Mouse (Mus musculus) kidney, embryonic 16.5 days (tissue): ENCODE results near the gene Ntrk3. TPM values are rescaled to one million over a fixed set of nuclear protein-coding genes. Genes with fewer than 3 reads are reported as not detected.

Source experiments
- ATAC-seq: fragments of 200-750 bp; cut with Nextera tagmentation; 2 replicates; pipeline ENCODE4 v1.8.0; 2017; ENCODE audit warnings: moderate TSS enrichment; ENCODE audit not compliant: low FRiP score, low TSS enrichment
- H3K27ac ChIP-seq: fragments of 300-500 bp; sonication (generic); 2 replicates; pipeline ENCODE4 v1.5.1; 2014; ENCODE audit warnings: low read length
- H3K27me3 ChIP-seq: fragments of 300-500 bp; sonication (generic); 2 replicates; pipeline ENCODE4 v1.6.1; 2014; ENCODE audit warnings: low read length, control low read depth, mixed read lengths; ENCODE audit not compliant: insufficient read depth
- H3K36me3 ChIP-seq: fragments of 300-500 bp; sonication (generic); 2 replicates; pipeline ENCODE4 v1.6.1; 2014; ENCODE audit warnings: low read length, control low read depth, mixed read lengths; ENCODE audit not compliant: insufficient read depth
- H3K4me1 ChIP-seq: fragments of 300-500 bp; sonication (generic); 2 replicates; pipeline ENCODE4 v1.6.1; 2014; ENCODE audit warnings: low read length, control low read depth, mixed read lengths; ENCODE audit not compliant: insufficient read depth
- H3K4me2 ChIP-seq: fragments of 300-500 bp; sonication (generic); replicated peaks from 2 replicates; pipeline ENCODE4 v1.6.1; 2014; ENCODE audit warnings: low read depth, low read length
- H3K4me3 ChIP-seq: fragments of 300-500 bp; sonication (generic); 2 replicates; pipeline ENCODE4 v1.5.1; 2014; ENCODE audit warnings: mild to moderate bottlenecking, low read length
- H3K9ac ChIP-seq: fragments of 300-500 bp; sonication (generic); replicated peaks from 2 replicates; pipeline ENCODE4 v1.6.1; 2014; ENCODE audit warnings: low read length
- H3K9me3 ChIP-seq: fragments of 300-500 bp; sonication (generic); 2 replicates; pipeline ENCODE4 v1.6.1; 2016; ENCODE audit warnings: low read length, control low read depth
- WGBS: fragments of 180-500 bp; shearing (Covaris S2); extraction: QIAGEN DNeasy Blood & Tissue Kit; methylation state at CpG from one replicate; pipeline ENCODE4 v1.1.7; 2014; 5-methylcytosine and 5-hydroxymethylcytosine counted together
- polyA plus RNA-seq: library from polyadenylated mRNA; unstranded; fragments of >200 nt; fragmentation: Nextera tagmentation; extraction: Ambion mirVana; gene quantifications from 2 replicates; pipeline ENCODE4 v1.2.1, GENCODE M21; 2015

The Ntrk3 gene
- polyA plus RNA-seq, 1 experiment from 2014 or later: 2.8 TPM

DNA sequence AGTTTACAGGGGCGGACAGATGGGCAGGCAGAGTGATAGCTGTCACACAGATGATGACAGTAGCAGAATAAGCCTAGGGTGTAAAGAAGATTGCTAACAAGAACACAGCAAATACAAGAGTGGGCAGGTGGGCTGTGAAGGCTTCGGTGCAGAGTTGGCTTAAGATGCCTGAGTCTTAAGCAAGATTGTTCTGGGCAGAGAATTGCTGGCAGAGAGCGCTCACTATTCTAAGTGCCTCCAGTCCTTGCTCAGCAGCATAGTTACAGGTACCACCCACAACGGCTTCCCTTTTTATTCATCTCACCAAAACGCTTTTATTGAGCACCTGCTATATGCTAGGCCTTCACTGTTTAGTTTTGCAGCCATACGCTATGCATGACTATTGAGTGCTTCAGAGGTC is 333.3 kb downstream of the Ntrk3 start:
- ATAC-seq: no peak
- no peaks in the 10 kb centered on the region for H3K36me3 ChIP-seq
- H3K27me3 ChIP-seq: no peaks in the 10 kb centered on the region
- H3K4me2 ChIP-seq: no peak overlapping the region
- H3K9ac ChIP-seq: no peak overlapping the region
- no peak overlapping the region for H3K4me3 ChIP-seq
- H3K4me1 ChIP-seq: no peaks in the 10 kb centered on the region
- H3K9me3 ChIP-seq: no peaks in the 10 kb centered on the region; the same call in 1 of the 2 replicates
- 93% methylated on average over 6 of the region's 6 CpGs for WGBS
- H3K27ac ChIP-seq: no peak overlapping the region

DNA sequence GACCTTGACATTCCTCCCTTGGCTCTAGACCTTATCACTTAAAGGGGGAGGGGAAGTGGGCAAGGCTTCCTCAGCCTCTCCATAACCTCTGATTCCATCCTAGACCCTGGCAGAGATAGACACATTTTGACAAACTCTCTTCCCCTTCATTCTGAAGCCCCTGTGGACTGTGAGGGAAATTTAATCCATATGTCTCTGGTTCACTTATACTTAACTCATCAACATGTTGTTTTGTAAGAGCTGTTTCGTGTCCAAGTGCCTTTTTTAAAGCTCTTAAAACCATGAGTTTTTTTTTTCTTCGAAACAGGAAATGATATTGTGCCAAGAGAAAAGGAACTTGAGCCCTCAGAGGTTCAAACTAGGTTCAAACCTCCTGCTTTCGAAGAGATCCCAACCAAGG is 335.3 kb downstream of the Ntrk3 start:
- Histone ChIP-seq H3K9ac (no peak overlapping the region), H3K9me3 (no peaks in the 10 kb centered on the region), H3K4me2 (no peak overlapping the region), H3K36me3 (no peaks in the 10 kb centered on the region), H3K27me3 (no peaks in the 10 kb centered on the region), H3K4me1 (no peaks in the 10 kb centered on the region), H3K27ac (no peak overlapping the region), H3K4me3 (no peak overlapping the region)
- ATAC-seq: no peak
- 61% methylated on average over 3 of the region's 3 CpGs for WGBS

DNA sequence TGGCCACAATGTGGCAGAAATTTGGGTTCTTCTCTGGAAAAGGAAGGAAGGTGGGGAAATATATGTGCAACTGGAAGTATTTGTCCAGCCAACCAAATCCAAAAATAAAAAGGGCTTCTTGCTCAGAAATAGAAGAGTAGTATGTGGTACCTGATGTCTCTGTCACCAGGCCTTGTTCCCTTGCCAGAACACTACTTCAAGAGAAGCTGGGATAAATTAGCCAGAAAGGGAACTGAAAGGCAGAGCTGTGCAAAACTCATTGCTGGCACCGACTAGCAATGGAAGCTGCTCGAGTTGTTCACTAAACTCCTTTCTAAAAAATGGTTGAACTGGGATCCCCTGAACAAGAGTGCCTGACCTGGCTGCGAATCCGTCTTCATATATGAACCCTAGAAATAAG is 337.6 kb downstream of the Ntrk3 start:
- WGBS: 90% methylated on average over 4 of the region's 4 CpGs
- ATAC-seq: no peak

DNA sequence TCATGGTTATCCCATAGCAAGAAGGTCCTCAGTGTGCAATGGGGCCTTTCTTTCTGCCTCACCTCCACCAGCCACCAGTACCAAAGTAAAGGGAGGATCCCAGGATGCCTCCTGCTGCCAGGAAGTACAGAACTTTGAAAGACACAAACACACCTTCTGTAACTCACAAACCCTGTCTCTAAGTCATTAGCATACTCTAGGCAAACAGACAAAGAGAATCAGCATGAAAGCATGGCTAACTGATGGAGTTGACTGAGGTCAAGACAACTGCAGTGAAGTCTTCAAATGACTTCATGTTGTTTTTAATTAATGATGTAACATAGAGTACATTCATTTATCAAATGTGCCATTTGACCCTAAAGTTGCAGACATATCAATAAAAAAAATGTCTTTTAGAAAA is 339.4 kb downstream of the Ntrk3 start:
- no peaks in the 10 kb centered on the region for H3K9me3 ChIP-seq
- H3K4me1 ChIP-seq: no peaks in the 10 kb centered on the region
- H3K36me3 ChIP-seq: no peaks in the 10 kb centered on the region
- no peak for ATAC-seq
- H3K27me3 ChIP-seq: no peaks in the 10 kb centered on the region
- no peak overlapping the region for H3K9ac ChIP-seq
- H3K27ac ChIP-seq: no peak overlapping the region
- H3K4me3 ChIP-seq: no peak overlapping the region
- H3K4me2 ChIP-seq: no peak overlapping the region

More for the DNA sequence above, 337.6 kb downstream of the Ntrk3 start:
- Histone ChIP-seq H3K27me3 (no peaks in the 10 kb centered on the region), H3K4me3 (no peak overlapping the region), H3K27ac (no peak overlapping the region), H3K9ac (no peak overlapping the region), H3K36me3 (no peaks in the 10 kb centered on the region), H3K4me2 (no peak overlapping the region), H3K4me1 (no peaks in the 10 kb centered on the region), H3K9me3 (no peaks in the 10 kb centered on the region)

DNA sequence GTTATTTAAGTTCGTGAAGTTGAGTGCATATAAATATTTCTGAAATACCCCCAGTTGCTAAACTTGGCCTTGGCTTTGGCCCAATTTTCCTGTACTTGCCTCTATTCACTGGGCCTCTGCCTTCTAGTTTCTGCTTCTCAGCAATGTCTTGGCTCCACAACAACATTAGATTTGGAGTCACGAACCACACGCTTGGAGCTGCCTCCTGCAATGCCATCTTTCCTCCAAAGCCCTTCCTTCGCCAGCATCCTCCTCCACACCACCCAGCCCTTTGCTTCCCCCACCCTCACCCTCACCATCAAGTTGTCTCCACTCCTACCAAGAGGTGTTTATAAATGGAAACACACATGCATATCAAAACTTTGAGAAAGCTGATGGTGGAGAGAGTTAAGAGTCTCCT is 340.6 kb downstream of the Ntrk3 start:
- H3K36me3 ChIP-seq: no peaks in the 10 kb centered on the region
- WGBS: 74% methylated on average over 4 of the region's 4 CpGs
- no peaks in the 10 kb centered on the region for H3K27me3 ChIP-seq
- H3K4me2 ChIP-seq: no peak overlapping the region
- no peak for ATAC-seq
- no peaks in the 10 kb centered on the region for H3K9me3 ChIP-seq
- no peak overlapping the region for H3K9ac ChIP-seq
- no peak overlapping the region for H3K27ac ChIP-seq
- H3K4me1 ChIP-seq: no peaks in the 10 kb centered on the region
- H3K4me3 ChIP-seq: no peak overlapping the region

DNA sequence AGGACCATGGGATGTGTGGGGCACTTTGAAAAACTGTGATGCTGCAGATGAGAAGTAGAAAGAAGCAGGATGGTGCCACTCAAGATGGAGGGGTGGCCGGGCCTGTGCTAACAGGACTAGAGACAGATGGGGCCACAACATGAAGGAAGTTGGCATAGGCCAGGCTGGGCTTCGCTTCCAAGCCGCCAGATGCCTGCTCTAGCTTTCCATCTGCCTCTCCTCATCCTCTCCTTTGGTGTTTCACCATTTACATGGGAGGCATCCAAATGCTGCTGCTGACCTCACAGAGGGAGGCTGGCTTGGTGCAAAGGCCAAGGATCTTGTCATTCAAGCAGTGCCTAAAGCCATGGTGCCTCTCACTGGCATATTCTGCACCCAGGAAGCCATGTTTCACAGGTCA is 347.8 kb downstream of the Ntrk3 start:
- Histone ChIP-seq H3K4me3 (no peak overlapping the region), H3K9ac (no peak overlapping the region), H3K4me1 (no peaks in the 10 kb centered on the region), H3K36me3 (no peaks in the 10 kb centered on the region), H3K4me2 (no peak overlapping the region), H3K27me3 (no peaks in the 10 kb centered on the region), H3K27ac (no peak overlapping the region), H3K9me3 (no peaks in the 10 kb centered on the region)
- no peak for ATAC-seq
- WGBS: 95% methylated on average over 3 of the region's 3 CpGs

DNA sequence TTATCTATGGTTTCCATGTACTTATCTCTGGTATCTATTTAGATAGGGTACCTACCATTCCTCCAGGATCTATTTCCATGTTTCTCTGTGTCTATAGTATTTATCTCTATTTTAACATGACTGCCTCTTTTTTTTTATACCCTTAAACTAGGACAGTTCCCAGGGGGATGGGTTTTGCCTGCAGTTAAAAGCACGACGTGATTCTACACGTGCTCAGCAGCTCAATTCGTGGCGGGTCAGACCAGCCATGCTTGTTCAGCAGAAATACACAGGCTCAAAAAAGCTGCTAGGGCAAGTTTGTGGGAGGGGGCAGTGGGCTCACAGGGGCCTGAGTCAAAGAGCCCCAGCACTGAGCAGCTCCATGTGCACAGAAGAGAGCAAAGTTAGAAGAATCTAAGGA is 349.7 kb downstream of the Ntrk3 start:
- no peak overlapping the region for H3K4me3 ChIP-seq
- H3K36me3 ChIP-seq: no peaks in the 10 kb centered on the region
- ATAC-seq: no peak
- H3K4me1 ChIP-seq: no peaks in the 10 kb centered on the region
- H3K27ac ChIP-seq: no peak overlapping the region
- H3K9ac ChIP-seq: no peak overlapping the region
- no peaks in the 10 kb centered on the region for H3K27me3 ChIP-seq
- no peak overlapping the region for H3K4me2 ChIP-seq
- H3K9me3 ChIP-seq: no peaks in the 10 kb centered on the region
- WGBS: 76% methylated on average over 5 of the region's 5 CpGs

DNA sequence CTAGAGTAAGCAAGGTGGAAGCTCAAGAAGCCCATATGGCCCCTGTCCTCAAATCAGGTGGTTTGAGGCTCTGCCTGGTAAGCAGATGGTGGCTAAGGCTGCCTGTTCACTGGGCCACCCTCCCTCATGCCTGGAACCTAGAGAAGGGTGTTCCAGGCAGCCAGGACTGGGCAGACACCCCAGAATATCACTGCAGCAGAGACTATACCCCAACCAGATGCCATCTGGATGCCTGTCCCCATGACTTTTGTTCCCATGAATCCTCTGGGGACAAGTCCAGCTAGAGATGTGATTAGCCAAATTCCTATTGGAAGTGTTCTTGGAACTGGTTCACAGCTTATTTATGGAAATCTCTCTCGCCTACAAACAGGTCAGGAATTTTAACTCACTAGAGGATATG is 351.8 kb downstream of the Ntrk3 start:
- Histone ChIP-seq H3K4me3 (no peak overlapping the region), H3K27ac (no peak overlapping the region), H3K36me3 (no peaks in the 10 kb centered on the region), H3K27me3 (no peaks in the 10 kb centered on the region), H3K4me2 (no peak overlapping the region), H3K9ac (no peak overlapping the region), H3K9me3 (no peaks in the 10 kb centered on the region), H3K4me1 (no peaks in the 10 kb centered on the region)
- 62% methylated on average over 1 of the region's 1 CpGs for WGBS
- ATAC-seq: no peak

DNA sequence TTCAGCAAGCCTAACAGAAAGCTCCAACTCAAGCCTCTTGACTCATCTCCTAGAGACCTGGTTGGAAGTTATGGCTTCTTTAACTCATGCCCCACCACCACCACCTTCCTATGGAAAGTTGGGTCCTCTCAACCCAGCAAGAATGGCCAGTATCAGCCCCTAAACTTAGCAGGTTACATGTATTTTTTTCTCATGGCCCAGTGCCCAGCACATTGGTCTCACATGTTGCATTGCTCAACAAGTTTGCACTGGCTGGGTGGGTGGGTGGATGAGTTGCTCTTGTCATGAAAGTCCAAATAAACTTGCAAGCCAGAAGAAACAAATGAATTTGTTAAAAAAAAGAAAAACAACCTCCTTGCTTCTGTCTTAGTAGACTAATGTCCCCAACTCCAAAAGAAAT is 353.7 kb downstream of the Ntrk3 start:
- no peak overlapping the region for H3K4me2 ChIP-seq
- H3K4me1 ChIP-seq: no peaks in the 10 kb centered on the region
- ATAC-seq: no peak

DNA sequence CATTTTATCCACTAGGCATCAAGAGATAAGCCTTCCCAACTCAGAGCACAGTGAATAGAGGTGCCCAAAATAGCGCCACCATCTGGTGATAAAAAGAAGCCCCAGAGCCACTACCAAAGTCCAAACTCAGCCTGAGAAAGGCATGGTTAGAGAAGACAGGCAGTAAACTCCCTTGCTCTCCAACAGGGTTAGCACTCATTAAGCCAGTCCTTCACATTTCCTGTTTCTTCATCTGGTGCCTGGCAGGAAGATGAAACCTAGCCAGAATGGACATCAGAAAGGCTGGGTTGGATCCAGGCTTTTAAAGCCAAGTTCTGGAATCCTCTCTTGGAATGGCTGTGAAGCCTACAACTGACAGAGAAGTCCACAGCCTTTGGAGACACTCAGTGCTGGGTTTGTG is 355.7 kb downstream of the Ntrk3 start:
- no peak overlapping the region for H3K4me3 ChIP-seq
- whole genome bisulfite sequencing: 38% methylated on average over 1 of the region's 1 CpGs
- H3K27me3 ChIP-seq: no peaks in the 10 kb centered on the region
- H3K9me3 ChIP-seq: no peaks in the 10 kb centered on the region
- H3K4me1 ChIP-seq: no peaks in the 10 kb centered on the region
- ATAC-seq: no peak
- no peak overlapping the region for H3K4me2 ChIP-seq
- no peak overlapping the region for H3K27ac ChIP-seq
- no peaks in the 10 kb centered on the region for H3K36me3 ChIP-seq
- H3K9ac ChIP-seq: no peak overlapping the region

More for the DNA sequence above, 353.7 kb downstream of the Ntrk3 start:
- Histone ChIP-seq H3K27ac (no peak overlapping the region), H3K9me3 (no peaks in the 10 kb centered on the region), H3K36me3 (no peaks in the 10 kb centered on the region), H3K4me3 (no peak overlapping the region), H3K9ac (no peak overlapping the region), H3K27me3 (no peaks in the 10 kb centered on the region)

DNA sequence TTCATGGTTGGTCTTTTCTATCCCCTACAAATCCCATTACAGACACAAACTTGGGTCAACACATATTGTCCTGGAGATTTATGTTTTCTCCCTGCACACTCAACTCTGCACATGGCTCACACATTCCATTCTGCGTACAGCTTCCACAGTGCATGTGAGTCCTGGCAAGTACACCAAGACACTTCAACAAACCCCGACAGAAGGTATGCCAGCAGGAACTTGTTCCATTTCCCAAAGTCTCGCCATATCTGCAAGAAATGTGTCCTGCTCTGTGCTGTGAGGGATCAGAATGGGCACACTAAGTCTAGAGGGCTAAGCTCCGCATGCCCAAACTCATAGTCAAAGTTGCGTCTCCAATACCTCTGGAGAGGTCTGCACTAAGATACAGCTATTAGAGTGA is 358.0 kb downstream of the Ntrk3 start:
- no peak overlapping the region for H3K4me3 ChIP-seq
- no peak overlapping the region for H3K4me2 ChIP-seq
- 87% methylated on average over 5 of the region's 5 CpGs for WGBS
- no peaks in the 10 kb centered on the region for H3K4me1 ChIP-seq
- H3K9ac ChIP-seq: no peak overlapping the region
- H3K27me3 ChIP-seq: no peaks in the 10 kb centered on the region
- H3K36me3 ChIP-seq: no peaks in the 10 kb centered on the region
- H3K27ac ChIP-seq: no peak overlapping the region
- ATAC-seq: no peak
- H3K9me3 ChIP-seq: no peaks in the 10 kb centered on the region
